Mouse (Mus musculus): ENCODE measurements around the gene Camp. TPM values are rescaled to one million over a fixed set of nuclear protein-coding genes. Genes with fewer than 3 reads are reported as not detected.

The Camp gene
- 0.11 and 0.33 TPM in 2 replicates for polyA plus RNA-seq (2012; rRNA removed)

GRCm38 (mm10) chr9:109849312-109849758 lies at the start of gene Camp:
TSS of gene Camp (minus strand) at chr9:109849617.
- DNase-seq (ENCODE audit: low read depth, low spot score): no peak

DNA sequence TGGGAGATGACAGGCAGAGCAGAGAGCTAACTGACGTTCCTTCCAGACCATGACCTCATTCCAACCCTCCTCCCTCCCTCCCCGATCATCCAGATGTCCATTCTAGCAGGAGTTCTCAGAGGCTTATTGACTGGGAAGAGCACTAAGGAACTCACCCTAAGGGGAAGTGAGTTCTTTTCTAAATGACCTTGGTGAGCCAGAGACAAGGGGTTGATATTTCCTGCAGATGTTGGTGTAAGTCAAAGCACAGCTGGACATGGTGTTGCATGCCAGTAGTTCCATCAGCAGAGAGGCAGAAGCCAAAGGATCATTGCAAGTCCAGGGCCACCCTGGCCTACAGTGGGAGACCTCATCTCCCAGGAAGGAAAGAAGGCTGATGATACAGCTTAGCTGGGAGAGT lies 48.6 kb upstream of the Camp start:
- WGBS: 54% methylated on average over 2 of the region's 2 CpGs
- DNase-seq (ENCODE audit: low read depth, low spot score): no peak

More at GRCm38 (mm10) chr9:109849312-109849758, at the start of gene Camp:
- 48% methylated on average over 6 of the region's 6 CpGs for WGBS

DNA sequence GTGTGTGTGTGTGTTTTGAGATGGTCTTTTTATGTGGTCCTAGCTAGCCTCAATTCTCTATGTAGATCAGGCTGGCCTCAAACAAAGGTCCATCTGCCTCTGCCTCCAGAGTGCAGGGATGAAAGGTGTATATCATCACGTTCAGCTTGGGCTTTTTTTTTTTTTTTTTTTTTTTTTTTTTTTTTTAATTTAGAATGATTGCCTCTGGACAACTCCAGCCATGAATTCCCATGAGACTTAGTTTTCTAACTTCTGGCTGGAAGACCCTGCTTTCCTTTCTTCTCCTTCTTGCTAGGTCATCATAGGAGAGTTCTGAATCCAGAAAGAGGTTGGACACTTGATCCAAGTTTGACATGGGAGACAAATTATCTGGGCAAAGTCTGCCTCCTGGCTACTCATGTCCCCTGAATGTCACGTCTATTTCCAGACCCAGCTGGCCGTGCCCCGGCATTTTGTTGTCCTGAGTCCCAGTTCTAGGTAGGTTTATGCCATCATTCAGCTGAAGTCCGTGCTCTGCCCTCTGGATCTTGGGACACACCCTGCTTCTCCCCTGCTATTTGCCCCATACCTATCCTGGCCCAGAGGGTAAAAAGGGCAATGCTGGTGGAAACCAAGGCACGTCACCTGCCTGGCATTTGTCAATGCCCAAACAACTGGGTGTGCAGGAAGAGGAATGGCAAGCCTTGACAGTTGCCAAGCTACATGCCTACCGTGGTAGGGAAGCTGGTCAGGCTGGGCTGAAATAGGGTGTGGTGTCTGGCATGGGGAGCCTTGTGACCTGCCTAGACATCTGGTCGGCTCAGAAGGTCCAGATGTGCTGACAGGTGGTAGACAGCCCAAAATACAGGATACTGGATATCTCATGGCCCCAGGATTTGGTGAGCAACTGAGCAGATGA lies 47.1 kb upstream of the Camp start:
- 34% methylated on average over 8 of the region's 8 CpGs for WGBS
- no peak for DNase-seq (ENCODE audit: low read depth, low spot score)

DNA sequence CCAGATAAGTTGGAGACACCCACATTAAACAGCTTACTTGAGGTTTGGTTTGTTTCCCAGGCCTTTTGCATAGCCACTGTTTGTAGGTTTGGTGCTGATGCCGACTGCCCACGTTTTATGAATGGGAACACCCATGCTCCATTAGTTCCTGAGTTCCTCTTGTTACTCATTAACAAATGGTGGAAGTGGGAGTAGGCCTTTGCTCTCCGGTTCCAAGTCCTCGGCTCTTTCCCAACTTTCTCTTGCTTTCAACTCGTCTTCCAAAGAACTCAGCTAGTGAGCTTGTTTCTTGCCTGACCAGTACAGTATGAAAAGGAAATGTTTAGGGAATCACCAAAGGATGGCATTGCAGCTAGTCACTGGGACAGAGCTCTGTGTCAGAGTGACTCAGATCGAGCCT lies 46.2 kb upstream of the Camp start:
- DNase-seq (ENCODE audit: low read depth, low spot score): peak; percentile 82
- 31% methylated on average over 6 of the region's 6 CpGs for whole genome bisulfite sequencing

GRCm38 (mm10) chr9:109894413-109895090 lies 45.1 kb upstream of the Camp start:
- DNase-seq (ENCODE audit: low read depth, low spot score): no peak
- whole genome bisulfite sequencing: 30% methylated on average over 6 of the region's 6 CpGs

GRCm38 (mm10) chr9:109892651-109893250 lies 43.3 kb upstream of the Camp start:
- 55% methylated on average over 5 of the region's 5 CpGs for WGBS
- no peak for DNase-seq (ENCODE audit: low read depth, low spot score)

DNA sequence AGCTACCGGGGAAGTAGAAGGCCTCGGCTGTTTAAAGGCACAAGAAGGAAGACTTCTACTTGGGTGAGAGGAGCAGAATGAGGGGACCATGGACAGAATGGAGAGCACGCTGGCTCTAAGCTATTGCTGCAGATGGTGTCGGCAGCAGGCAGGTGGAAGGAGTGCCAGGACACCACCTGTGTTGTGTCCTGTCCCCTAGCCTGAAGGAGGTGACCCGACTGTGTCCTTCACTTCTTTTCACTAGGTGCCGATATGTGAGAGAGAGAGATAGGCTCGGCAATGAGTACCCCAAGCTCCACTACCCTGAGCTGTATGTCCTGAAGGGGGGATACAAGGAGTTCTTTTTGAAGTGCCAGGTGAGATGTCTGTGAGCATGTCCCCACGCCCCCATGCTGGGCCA lies 42.1 kb upstream of the Camp start:
- DNase-seq (ENCODE audit: low read depth, low spot score): no peak
- WGBS: 91% methylated on average over 8 of the region's 8 CpGs

GRCm38 (mm10) chr9:109887321-109887720 lies 37.9 kb upstream of the Camp start:
- DNase-seq (ENCODE audit: low read depth, low spot score): no peak
- 89% methylated on average over 5 of the region's 5 CpGs for WGBS

GRCm38 (mm10) chr9:109886259-109886658 lies 36.8 kb upstream of the Camp start:
- DNase-seq (ENCODE audit: low read depth, low spot score): no peak
- 26% methylated on average over 4 of the region's 4 CpGs for WGBS

- DNase-seq (ENCODE audit: low read depth, low spot score): peak; percentile 83
- WGBS: 33% methylated on average over 1 of the region's 1 CpGs
These were observed 29.9 kb upstream of the Camp start for GRCm38 (mm10) chr9:109879305-109879704.

DNA sequence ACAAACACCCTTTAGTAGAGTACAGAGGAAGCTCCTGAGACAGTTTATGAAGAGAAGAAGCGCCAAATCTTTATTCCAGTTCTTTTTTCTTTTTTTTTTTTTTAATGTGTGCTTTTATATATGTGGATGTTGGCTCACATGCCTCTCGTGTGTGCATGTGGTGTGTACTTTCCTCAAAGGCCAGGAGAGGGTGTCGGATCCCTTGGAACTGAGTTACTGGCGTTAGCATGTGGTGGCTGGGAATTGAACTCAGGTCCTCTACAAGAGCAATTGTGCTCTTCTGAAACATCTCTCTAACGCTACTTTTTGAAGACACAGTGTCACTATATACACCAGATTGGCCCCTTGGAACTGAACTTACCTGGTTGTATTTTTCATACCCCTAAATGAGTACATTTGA lies 28.2 kb upstream of the Camp start:
- WGBS: 62% methylated on average over 5 of the region's 5 CpGs
- no peak for DNase-seq (ENCODE audit: low read depth, low spot score)

- DNase-seq (ENCODE audit: low read depth, low spot score): no peak
- WGBS: 5% methylated on average over 3 of the region's 3 CpGs
These were observed 27.3 kb upstream of the Camp start for GRCm38 (mm10) chr9:109876756-109877155.

DNA sequence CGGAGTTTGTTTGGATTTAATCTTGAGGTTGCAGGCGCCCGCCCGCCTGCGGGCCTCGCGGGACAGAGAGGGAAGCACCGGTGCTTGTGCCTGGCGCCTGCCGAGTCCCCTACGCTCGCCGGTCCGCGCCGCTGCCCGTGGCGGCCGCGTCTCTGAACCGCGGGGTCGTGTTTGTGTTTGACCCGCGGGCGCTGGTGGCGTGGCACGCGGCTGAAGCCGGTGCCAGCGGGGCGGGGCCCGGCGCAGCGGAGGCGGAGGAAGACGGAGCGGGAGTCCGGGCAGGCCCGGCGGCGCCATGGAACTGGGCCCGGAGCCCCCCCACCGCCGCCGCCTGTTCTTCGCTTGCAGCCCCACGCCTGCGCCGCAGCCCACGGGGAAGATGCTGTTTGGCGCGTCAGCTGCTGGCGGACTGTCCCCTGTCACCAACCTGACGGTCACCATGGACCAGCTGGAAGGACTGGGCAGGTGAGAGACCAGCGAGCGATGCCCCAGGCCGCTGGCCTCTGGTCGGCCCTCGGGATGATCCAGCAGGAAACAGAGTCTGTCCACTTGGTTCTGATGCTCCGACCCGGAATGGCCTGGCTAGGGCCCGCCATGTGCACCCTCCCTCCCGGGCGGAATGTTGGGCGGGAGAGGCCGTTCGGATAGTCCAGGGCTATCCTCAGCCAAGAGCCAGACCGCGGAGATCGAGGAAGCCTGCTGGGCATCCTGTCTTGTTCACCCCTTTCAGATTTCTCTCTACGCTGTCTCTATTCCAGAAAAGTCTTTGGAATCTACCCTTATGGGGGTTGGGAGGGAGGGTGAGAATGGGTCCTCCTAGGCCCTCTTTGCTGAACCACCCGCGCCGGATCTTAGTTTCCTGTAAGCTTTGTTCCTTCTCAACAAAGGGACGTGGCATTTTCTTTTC lies 26.5 kb upstream of the Camp start:
- under 1% methylated on average over 76 of the region's 76 CpGs for WGBS
- DNase-seq (ENCODE audit: low read depth, low spot score): no peak

DNA sequence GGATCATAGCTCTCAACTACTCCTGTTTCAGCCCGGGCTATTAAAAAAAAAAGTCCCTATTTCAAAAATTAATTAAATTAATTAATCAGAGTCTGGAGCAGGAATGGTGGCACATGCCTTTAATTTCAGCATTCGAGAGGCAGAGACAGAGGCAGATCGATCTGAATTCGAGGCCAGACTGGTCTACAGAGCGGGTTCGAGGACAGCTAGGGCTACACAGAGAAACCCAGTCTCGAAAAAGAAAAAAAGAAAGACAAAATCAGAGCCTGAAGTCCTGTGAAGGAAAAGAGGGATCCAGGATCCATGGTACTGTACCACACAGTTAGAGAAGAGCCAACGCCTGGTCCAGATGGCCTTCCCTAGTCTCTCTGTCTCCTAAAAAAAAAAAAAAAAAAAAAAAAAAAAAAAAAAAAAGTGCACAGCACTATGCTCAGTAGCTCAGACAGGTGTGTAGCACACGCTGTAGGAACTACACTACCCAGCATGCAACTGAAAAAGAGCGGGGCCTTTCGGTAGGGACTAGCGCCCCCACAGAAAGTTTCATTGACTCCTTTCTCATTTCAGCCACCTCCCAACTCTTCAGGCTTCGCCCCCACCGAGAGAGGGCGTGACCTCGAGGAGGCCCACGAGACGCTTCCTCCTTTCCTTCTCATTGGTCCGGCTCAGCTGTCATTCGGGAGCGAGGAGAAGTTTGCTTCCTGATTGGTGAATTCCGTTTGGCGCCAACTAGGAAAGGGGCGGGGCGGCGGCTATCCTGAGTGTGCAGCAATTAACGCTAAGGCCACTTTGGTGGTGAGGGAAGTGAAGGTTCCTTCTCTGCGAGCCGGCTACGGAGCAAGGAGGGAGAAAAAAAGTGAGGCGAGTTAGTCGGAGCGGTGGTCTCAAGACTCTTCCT lies 25.6 kb upstream of the Camp start, which contains the start of gene Cdc25a:
TSS of gene Cdc25a (plus strand) at position 783 of the 895 bp plus-strand sequence.
- peak; percentile 100 for DNase-seq (ENCODE audit: low read depth, low spot score)
- WGBS: 7% methylated on average over 33 of the region's 33 CpGs

GRCm38 (mm10) chr9:109870983-109871572 lies 21.7 kb upstream of the Camp start:
- DNase-seq (ENCODE audit: low read depth, low spot score): no peak
- 14% methylated on average over 6 of the region's 6 CpGs for WGBS

- 51% methylated on average over 2 of the region's 2 CpGs for WGBS
- DNase-seq (ENCODE audit: low read depth, low spot score): no peak
These were observed 16.8 kb upstream of the Camp start for GRCm38 (mm10) chr9:109866218-109866617.

- DNase-seq (ENCODE audit: low read depth, low spot score): no peak
These were observed 13.7 kb upstream of the Camp start for GRCm38 (mm10) chr9:109863085-109863484.

More at GRCm38 (mm10) chr9:109863085-109863484, 13.7 kb upstream of the Camp start:
- WGBS: 29% methylated on average over 3 of the region's 3 CpGs
